Mouse (Mus musculus): ENCODE data around the gene Fgfr2.

Gene Fgfr2

GRCm38 (mm10) chr7:133040688-133041345 is 82.3 kb downstream of the Fgfr2 start:
- DNase-seq (ENCODE audit: low spot score in 2 of 2): no peak

GRCm38 (mm10) chr7:133039556-133040255 is 83.4 kb downstream of the Fgfr2 start:
- DNase-seq (ENCODE audit: low spot score in 2 of 2): no peak

GRCm38 (mm10) chr7:133037618-133038017 is 85.5 kb downstream of the Fgfr2 start:
- no peak for DNase-seq (ENCODE audit: low spot score in 2 of 2)

- DNase-seq (ENCODE audit: low spot score in 2 of 2): no peak
Observed at GRCm38 (mm10) chr7:133037217-133037616, 85.9 kb downstream of the Fgfr2 start.

GRCm38 (mm10) chr7:133035901-133036300 is 87.2 kb downstream of the Fgfr2 start:
- DNase-seq (ENCODE audit: low spot score in 2 of 2): no peak

GRCm38 (mm10) chr7:133032589-133033203 is 90.5 kb downstream of the Fgfr2 start:
- peak in 1 of 2 experiments; percentile 63 for DNase-seq (ENCODE audit: low spot score in 2 of 2)

- DNase-seq (ENCODE audit: low spot score in 2 of 2): no peak
Observed at GRCm38 (mm10) chr7:133029496-133030047, 93.6 kb downstream of the Fgfr2 start.

- no peak for DNase-seq (ENCODE audit: low spot score in 2 of 2)
Observed at GRCm38 (mm10) chr7:133029004-133029403, 94.1 kb downstream of the Fgfr2 start.

- DNase-seq (ENCODE audit: low spot score in 2 of 2): no peak
Observed at GRCm38 (mm10) chr7:133027930-133028329, 95.2 kb downstream of the Fgfr2 start.

- DNase-seq (ENCODE audit: low spot score in 2 of 2): no peak
Observed at GRCm38 (mm10) chr7:133024694-133025093, 98.5 kb downstream of the Fgfr2 start.

GRCm38 (mm10) chr7:133019481-133020020 is 103.6 kb downstream of the Fgfr2 start:
- no peak for DNase-seq (ENCODE audit: low spot score in 2 of 2)

GRCm38 (mm10) chr7:133018961-133019360 is 104.2 kb downstream of the Fgfr2 start:
- DNase-seq (ENCODE audit: low spot score in 2 of 2): no peak

- DNase-seq (ENCODE audit: low spot score in 2 of 2): no peak
Observed at GRCm38 (mm10) chr7:133015416-133016070, 107.6 kb downstream of the Fgfr2 start.

GRCm38 (mm10) chr7:133014631-133015030 is 108.5 kb downstream of the Fgfr2 start:
- DNase-seq (ENCODE audit: low spot score in 2 of 2): no peak

GRCm38 (mm10) chr7:133013923-133014322 is 109.2 kb downstream of the Fgfr2 start:
- DNase-seq (ENCODE audit: low spot score in 2 of 2): no peak

- DNase-seq (ENCODE audit: low spot score in 2 of 2): no peak
Observed at GRCm38 (mm10) chr7:133012637-133013366, 110.3 kb downstream of the Fgfr2 start.

- DNase-seq (ENCODE audit: low spot score in 2 of 2): no peak
Observed at GRCm38 (mm10) chr7:133011611-133012010, 111.5 kb downstream of the Fgfr2 start.

GRCm38 (mm10) chr7:133011191-133011590 is 112.0 kb downstream of the Fgfr2 start:
- DNase-seq (ENCODE audit: low spot score in 2 of 2): no peak

- no peak for DNase-seq (ENCODE audit: low spot score in 2 of 2)
Observed at GRCm38 (mm10) chr7:133010477-133010876, 112.7 kb downstream of the Fgfr2 start.

- no peak for DNase-seq (ENCODE audit: low spot score in 2 of 2)
Observed at GRCm38 (mm10) chr7:133009676-133010075, 113.5 kb downstream of the Fgfr2 start.

- DNase-seq (ENCODE audit: low spot score in 2 of 2): no peak
Observed at GRCm38 (mm10) chr7:133008663-133009062, 114.5 kb downstream of the Fgfr2 start.
